Mouse (Mus musculus): ENCODE measurements around the gene Dpm2. TPM values are rescaled to one million over a fixed set of nuclear protein-coding genes. Genes with fewer than 3 reads are reported as not detected.

Gene Dpm2
- 99.3 TPM for polyA plus RNA-seq (2015; fragmentation: Illumina TruSeq; extraction: RNeasy Lipid Tissue Mini Kit (QIAGEN cat#74804); ENCODE audit: low read depth, low replicate concordance)

DNA sequence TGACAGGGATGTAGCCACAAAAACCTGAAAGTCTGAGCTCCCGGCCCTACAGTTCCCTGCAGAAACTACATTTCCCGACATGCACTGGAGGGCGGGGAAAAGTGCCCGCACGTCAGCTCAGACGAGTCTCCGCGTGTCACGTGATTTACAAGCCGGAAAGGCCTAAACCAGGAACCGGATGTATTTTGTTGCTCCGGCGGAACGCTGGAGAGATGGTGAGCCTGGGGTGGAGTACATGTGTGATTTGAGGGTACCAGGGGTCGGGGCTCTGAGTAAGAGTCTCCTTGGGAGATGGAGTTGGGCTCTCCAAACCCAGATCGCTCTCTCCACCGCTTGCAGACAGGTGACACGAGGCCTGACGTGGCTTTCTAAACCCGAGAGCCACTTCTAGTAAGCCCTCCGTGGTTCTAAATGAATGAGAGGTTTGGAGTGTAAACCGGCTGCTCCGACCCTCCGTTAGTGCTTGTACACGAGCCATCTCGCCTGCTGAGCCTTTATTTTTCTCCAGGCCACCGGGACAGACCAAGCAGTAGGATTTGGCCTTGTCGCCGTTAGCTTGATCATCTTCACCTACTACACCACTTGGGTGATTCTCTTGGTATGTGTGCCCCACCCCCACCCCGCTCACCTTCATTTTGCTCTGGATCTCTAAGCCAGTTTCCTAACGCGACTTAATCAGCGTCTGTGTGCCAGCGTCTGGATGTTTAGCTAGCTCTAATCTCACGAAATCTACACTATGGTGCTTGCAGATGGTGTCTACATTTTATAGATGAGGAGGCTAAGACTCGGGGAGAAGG is at the start of gene Dpm2:
Gene Dpm2 (plus strand): TSS at position 161 of the 797 bp plus-strand sequence.

DNA sequence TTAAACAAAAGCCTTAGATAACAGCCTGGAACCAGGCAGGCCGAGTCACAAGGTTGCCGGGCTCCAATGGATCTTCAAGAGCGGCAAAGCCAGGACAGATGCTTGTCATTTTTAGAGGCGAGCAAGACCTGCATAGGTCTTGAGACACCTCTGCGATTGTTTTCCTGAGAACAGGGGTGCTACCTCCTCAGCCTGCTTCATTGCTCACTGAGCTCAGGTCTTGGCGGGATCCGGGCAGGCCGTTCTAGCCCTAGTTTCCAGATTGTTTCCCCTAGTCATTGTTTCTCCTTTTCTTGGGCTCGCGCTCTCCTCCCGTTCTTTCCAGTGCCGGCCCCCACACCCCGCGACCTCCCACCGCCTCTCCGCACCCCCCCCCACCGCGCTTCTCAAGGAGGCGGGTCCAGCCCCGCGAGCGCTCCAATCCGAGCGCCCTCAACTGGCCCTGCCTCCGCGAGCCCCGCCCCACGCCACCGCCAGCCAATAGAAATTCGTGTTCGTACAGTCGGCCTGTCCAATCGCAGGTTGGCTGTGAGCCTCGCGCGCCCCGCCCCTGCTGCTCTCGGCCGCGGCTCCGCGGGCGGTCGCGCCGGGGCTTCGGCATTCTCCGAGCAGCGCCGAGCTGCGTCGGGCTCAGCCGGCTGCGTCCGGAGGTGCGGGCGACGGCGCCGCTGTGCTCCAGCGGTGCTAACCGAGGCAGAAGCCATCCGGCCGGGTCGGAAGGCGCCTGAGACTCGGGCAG is 35.8 kb upstream of the Dpm2 start, which contains the start of gene Fam102a:
Gene Fam102a (plus strand): TSS at position 600 of the 739 bp plus-strand sequence.

DNA sequence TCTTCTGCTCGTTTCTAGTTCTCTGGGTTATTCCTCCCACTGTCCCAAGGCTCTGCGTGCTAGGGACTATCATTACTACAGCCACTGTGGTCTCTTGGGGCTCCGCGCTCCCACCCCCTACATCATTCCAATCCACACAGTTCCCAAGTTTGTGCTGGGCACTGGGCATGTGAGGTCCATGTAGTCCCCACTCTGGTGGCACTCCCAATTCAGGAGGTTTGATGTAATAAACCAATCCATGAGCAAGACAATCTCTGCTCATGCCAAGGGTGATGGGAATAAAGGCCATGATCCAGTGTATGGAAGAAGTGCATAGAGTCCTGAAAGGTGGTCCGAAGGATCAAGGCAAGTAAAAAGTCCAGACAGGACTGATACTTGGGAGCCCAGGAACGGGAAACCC is 3.8 kb downstream of the Dpm2 start, which contains the start of gene Pip5kl1:
Gene Pip5kl1 (plus strand): TSS at position 301 of the 400 bp plus-strand sequence.

DNA sequence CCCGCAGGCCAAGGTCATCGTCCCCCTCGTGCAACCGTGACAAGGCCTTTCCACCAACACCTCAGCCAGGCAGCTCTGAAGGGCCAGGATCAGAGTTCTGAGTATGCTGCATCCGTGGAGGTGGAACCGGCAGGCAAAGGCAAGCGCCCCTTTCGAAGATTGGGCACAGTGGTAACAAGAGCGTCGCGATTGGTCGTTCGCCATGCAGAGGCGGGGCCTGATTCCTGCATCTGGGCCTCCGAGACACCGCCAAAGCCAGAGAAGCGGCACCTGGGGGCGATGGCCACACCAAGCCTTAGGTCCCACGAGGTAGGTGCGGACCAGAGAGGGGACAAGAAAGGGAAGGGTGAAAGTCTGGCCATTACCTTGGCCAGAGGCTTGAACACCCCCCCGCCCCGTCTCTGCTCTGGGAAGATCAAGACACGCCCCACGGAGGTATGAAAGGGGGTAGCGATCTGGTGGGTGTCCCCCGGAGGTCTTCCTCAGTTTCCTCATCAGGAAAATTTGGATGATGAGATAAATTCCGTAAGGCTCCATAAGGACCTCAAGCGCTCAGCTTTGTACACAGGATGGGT is 5.0 kb downstream of the Dpm2 start, which contains the start of gene 9430097D07Rik:
Gene 9430097D07Rik (minus strand): TSS at position 99 of the 575 bp plus-strand sequence.

DNA sequence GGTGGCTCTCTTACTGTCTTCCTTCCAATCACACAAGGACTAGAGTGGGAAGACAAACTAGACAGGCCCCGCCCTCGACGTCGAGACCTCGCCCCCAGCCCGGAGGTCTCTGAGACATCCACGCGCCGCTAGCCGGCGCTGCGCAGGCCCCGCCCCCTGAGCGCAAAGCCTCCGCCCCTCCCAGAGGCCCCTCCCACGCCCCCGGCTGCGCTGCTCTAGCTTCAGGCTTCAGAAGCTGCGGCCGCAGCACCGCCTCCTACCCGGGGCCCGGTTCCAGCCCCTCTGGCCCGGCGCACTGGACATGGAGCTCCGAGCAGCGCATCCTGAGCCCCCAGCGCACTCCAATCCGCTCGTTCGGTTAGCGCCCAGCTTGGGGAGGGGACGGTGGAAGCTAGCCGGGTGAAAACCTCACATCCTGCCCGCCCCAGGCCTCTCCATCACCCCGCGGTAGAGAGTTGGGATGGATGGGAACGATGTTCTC is 16.3 kb downstream of the Dpm2 start, which contains the start of gene St6galnac4:
Gene St6galnac4 (plus strand): TSS at position 225 of the 481 bp plus-strand sequence.

DNA sequence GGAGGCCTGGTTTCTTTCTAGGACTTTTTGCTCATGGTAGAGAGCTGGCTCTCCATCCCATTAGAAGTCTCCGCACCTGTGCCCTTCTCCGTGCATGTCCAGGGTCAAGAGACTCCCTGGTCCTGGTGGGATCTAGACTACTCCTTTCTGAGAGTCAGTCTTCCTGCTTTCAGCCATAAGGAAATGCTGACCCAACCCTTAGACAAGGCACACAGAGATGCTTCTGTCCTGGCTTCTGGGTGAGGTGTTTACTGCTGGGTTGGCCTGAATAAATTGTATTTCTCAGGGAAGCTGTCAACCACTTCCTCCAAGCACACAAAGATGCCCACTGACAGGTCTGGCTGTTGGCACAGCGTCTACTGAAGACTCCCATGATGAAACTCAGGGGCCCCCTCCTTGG is 28.8 kb downstream of the Dpm2 start, which contains the start of gene St6galnac6:
Gene St6galnac6 (plus strand): TSS at position 301 of the 400 bp plus-strand sequence.

DNA sequence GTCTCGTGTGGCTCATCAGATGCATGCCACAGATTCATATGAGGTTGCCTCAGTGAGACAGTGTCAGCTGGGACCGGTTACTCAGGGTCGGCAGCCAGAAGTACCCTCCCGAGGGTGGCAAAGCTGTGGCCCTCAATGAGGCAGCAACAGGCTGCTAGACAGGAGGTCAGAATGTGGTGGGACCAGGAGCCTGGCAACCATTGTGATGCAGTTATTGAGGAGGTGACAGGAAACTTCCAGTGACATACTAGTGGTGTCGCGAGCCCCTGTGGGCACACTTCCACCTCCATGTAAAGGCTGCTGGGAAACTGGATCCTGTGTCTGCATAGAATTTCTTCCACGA is 50.8 kb downstream of the Dpm2 start, which contains the start of gene Ak1:
Gene Ak1 (plus strand): TSS at position 242 of the 343 bp plus-strand sequence.

Other genes starting within 250 kb of the Dpm2 start
- 59.5 TPM for gene Ciz1, start 218.5 kb upstream of the Dpm2 start, polyA plus RNA-seq (2015; fragmentation: Illumina TruSeq; extraction: RNeasy Lipid Tissue Mini Kit (QIAGEN cat#74804); ENCODE audit: low read depth, low replicate concordance)
- gene Dnm1, start 217.5 kb upstream of the Dpm2 start, polyA plus RNA-seq (2015; fragmentation: Illumina TruSeq; extraction: RNeasy Lipid Tissue Mini Kit (QIAGEN cat#74804); ENCODE audit: low read depth, low replicate concordance): 752 TPM
- gene 1110008P14Rik, start 188.9 kb upstream of the Dpm2 start, polyA plus RNA-seq (2015; fragmentation: Illumina TruSeq; extraction: RNeasy Lipid Tissue Mini Kit (QIAGEN cat#74804); ENCODE audit: low read depth, low replicate concordance): 442 TPM
- gene Lcn2, start 182.6 kb upstream of the Dpm2 start, polyA plus RNA-seq (2015; fragmentation: Illumina TruSeq; extraction: RNeasy Lipid Tissue Mini Kit (QIAGEN cat#74804); ENCODE audit: low read depth, low replicate concordance): 1.5 TPM
- gene Ptges2, start 175.0 kb upstream of the Dpm2 start, polyA plus RNA-seq (2015; fragmentation: Illumina TruSeq; extraction: RNeasy Lipid Tissue Mini Kit (QIAGEN cat#74804); ENCODE audit: low read depth, low replicate concordance): 60.8 TPM
- 2.4 TPM for gene Naif1, start 120.4 kb upstream of the Dpm2 start, polyA plus RNA-seq (2015; fragmentation: Illumina TruSeq; extraction: RNeasy Lipid Tissue Mini Kit (QIAGEN cat#74804); ENCODE audit: low read depth, low replicate concordance)
- gene Slc25a25, start 119.4 kb upstream of the Dpm2 start, polyA plus RNA-seq (2015; fragmentation: Illumina TruSeq; extraction: RNeasy Lipid Tissue Mini Kit (QIAGEN cat#74804); ENCODE audit: low read depth, low replicate concordance): 57.6 TPM
- 45.6 TPM for gene Fam102a, start 35.5 kb upstream of the Dpm2 start, polyA plus RNA-seq (2015; fragmentation: Illumina TruSeq; extraction: RNeasy Lipid Tissue Mini Kit (QIAGEN cat#74804); ENCODE audit: low read depth, low replicate concordance)
- 10.5 TPM for gene Pip5kl1, start 3.9 kb downstream of the Dpm2 start, polyA plus RNA-seq (2015; fragmentation: Illumina TruSeq; extraction: RNeasy Lipid Tissue Mini Kit (QIAGEN cat#74804); ENCODE audit: low read depth, low replicate concordance)
- gene 9430097D07Rik, start 4.8 kb downstream of the Dpm2 start, polyA plus RNA-seq (2015; fragmentation: Illumina TruSeq; extraction: RNeasy Lipid Tissue Mini Kit (QIAGEN cat#74804); ENCODE audit: low read depth, low replicate concordance): 0.71 TPM
- 30.5 TPM for gene St6galnac4, start 16.2 kb downstream of the Dpm2 start, polyA plus RNA-seq (2015; fragmentation: Illumina TruSeq; extraction: RNeasy Lipid Tissue Mini Kit (QIAGEN cat#74804); ENCODE audit: low read depth, low replicate concordance)
- gene St6galnac6, start 28.9 kb downstream of the Dpm2 start, polyA plus RNA-seq (2015; fragmentation: Illumina TruSeq; extraction: RNeasy Lipid Tissue Mini Kit (QIAGEN cat#74804); ENCODE audit: low read depth, low replicate concordance): 122 TPM
- 123 TPM for gene Ak1, start 50.9 kb downstream of the Dpm2 start, polyA plus RNA-seq (2015; fragmentation: Illumina TruSeq; extraction: RNeasy Lipid Tissue Mini Kit (QIAGEN cat#74804); ENCODE audit: low read depth, low replicate concordance)
- 20.2 TPM for gene Eng, start 75.7 kb downstream of the Dpm2 start, polyA plus RNA-seq (2015; fragmentation: Illumina TruSeq; extraction: RNeasy Lipid Tissue Mini Kit (QIAGEN cat#74804); ENCODE audit: low read depth, low replicate concordance)
- gene Fpgs, start 133.3 kb downstream of the Dpm2 start, polyA plus RNA-seq (2015; fragmentation: Illumina TruSeq; extraction: RNeasy Lipid Tissue Mini Kit (QIAGEN cat#74804); ENCODE audit: low read depth, low replicate concordance): 8.9 TPM
- 127 TPM for gene Cdk9, start 142.2 kb downstream of the Dpm2 start, polyA plus RNA-seq (2015; fragmentation: Illumina TruSeq; extraction: RNeasy Lipid Tissue Mini Kit (QIAGEN cat#74804); ENCODE audit: low read depth, low replicate concordance)
- gene Sh2d3c, start 150.2 kb downstream of the Dpm2 start, polyA plus RNA-seq (2015; fragmentation: Illumina TruSeq; extraction: RNeasy Lipid Tissue Mini Kit (QIAGEN cat#74804); ENCODE audit: low read depth, low replicate concordance): 15.5 TPM
- 2.6 TPM for gene 6330409D20Rik, start 170.2 kb downstream of the Dpm2 start, polyA plus RNA-seq (2015; fragmentation: Illumina TruSeq; extraction: RNeasy Lipid Tissue Mini Kit (QIAGEN cat#74804); ENCODE audit: low read depth, low replicate concordance)
- 35.2 TPM for gene Tor2a, start 186.4 kb downstream of the Dpm2 start, polyA plus RNA-seq (2015; fragmentation: Illumina TruSeq; extraction: RNeasy Lipid Tissue Mini Kit (QIAGEN cat#74804); ENCODE audit: low read depth, low replicate concordance)
- gene Ttc16, start 204.8 kb downstream of the Dpm2 start, polyA plus RNA-seq (2015; fragmentation: Illumina TruSeq; extraction: RNeasy Lipid Tissue Mini Kit (QIAGEN cat#74804); ENCODE audit: low read depth, low replicate concordance): 1.5 TPM
- gene Ptrh1, start 204.9 kb downstream of the Dpm2 start, polyA plus RNA-seq (2015; fragmentation: Illumina TruSeq; extraction: RNeasy Lipid Tissue Mini Kit (QIAGEN cat#74804); ENCODE audit: low read depth, low replicate concordance): 6.8 TPM
- gene Cfap157, start 213.6 kb downstream of the Dpm2 start, polyA plus RNA-seq (2015; fragmentation: Illumina TruSeq; extraction: RNeasy Lipid Tissue Mini Kit (QIAGEN cat#74804); ENCODE audit: low read depth, low replicate concordance): 1.3 TPM

Data from brain, adult 10 weeks (tissue).